Mouse (Mus musculus): ENCODE measurements around the gene Cacna1a.

GRCm38 (mm10) chr8:84416041-84416440, 27.8 kb downstream of the Cacna1a start:
- TF ChIP-seq RCOR1 (IDR thresholded peaks at IDR 0.05; ENCODE audit: low read depth, low read length) (no peak), POLR2A (IDR thresholded peaks at IDR 0.05; ENCODE audit: control insufficient read depth in 1 of 2, insufficient read depth in 1 of 2, low read depth in 1 of 2, low read length in 2 of 2, poor library complexity in 1 of 2) (no peak), MYC (IDR thresholded peaks at IDR 0.05; ENCODE audit: low read depth, low read length) (no peak), CTCF (IDR thresholded peaks at IDR 0.05 in 2 of 3, conservative IDR thresholded peaks at IDR 0.05 in 1 of 3; ENCODE audit: control insufficient read depth in 1 of 3, insufficient read depth in 1 of 3, low read depth in 2 of 3, low read length in 3 of 3, poor library complexity in 1 of 3, severe bottlenecking in 1 of 3) (no peak), ZMIZ1 (IDR thresholded peaks at IDR 0.05; ENCODE audit: low read depth, low read length) (no peak)

Measured in MEL (cell line).